Mouse (Mus musculus) heart, adult 9 months (tissue): ENCODE data around the gene Fgd3.

Source experiments
- DNase-seq, 2 experiments: peaks; one replicate each; pipeline ENCODE4 v3.0.0; 2022; ENCODE audit warnings: low spot score in 2 of 2

Fgd3 gene

GRCm38 (mm10) chr13:49320040-49320439 lies at the start of gene Fgd3:
Gene Fgd3, minus strand, starts transcription at chr13:49320311.
- peak in 1 of 2 experiments; percentile 12 for DNase-seq

DNA sequence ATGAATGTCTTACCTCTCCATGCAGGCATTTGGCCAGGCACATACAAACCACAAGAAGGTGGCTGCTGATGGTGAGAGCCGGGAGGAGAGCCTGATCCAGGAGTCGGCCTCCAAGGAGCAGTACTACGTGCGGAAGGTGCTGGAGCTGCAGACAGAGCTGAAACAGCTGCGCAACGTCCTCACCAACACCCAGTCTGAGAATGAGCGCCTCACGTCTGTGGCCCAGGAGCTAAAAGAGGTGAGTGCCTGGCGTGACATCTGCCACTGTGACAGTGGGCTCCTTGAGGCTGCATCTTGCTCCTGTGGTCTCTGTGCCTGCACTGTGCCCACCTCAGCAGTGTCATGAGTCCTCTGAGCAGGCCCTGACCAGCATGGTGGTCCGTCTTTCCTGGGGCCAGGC lies 49.3 kb upstream of the Fgd3 start:
- DNase-seq, result no peak

DNA sequence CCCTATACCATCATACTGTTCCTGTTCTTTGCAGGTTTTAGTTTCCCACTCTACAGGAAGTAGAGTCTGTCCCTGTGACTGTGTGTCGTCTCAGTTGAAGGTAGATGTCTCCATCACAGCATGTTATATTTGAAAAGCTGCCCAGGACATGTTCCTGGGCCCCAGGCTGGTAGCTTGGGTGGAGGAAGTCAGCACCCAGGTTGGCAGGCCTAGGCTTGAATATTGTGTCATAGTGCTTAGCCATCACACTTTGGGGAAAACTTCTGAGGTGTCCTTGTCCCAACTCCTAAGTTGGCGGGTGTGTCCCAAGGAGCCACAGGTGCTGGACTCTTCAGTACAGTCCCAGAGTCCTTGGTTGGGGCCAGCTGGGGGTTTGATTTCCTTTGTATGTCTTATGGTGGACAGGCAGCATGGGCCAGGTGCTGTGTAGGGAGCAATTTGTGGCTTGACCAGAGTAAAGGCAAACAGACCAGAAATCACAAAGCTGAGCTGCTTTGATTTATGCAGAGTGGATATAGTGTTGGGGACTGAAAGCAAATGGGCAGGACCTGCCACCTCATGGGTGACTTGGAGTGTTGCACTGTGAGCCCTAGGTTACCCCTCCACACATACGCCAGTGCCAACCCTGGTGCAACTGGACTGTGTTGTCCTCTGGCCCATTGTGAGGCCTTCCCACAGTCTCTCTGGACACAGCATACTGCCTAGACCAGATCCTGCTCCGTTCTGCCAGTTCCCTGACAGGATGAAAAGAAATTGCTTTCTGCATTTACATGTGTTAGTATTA lies 47.7 kb upstream of the Fgd3 start:
- no peak for DNase-seq

- DNase-seq, result peak; percentile 86 to 91
Measured at GRCm38 (mm10) chr13:49364716-49365115, 44.6 kb upstream of the Fgd3 start.

DNA sequence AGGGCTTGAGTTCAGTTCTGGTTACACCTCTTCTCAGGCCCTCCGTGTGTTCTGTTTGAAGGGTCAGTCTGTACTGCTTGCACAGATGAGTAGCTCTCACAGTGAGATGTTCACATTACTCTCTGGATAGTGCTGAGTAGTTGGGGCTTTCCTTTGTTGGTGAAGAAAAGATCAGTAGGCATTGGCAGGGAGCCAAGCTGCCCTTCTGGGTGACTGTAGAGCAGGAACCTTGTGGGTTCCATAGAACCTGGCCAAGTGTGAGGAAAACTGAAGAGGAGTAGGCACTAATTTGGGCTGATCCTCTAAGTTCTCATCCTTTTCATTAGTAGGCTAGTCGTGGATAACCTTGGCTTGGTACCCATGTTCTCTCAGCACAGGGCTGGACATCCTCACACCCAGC lies 42.7 kb upstream of the Fgd3 start:
- no peak for DNase-seq

- no peak for DNase-seq
Measured at GRCm38 (mm10) chr13:49362364-49362763, 42.3 kb upstream of the Fgd3 start.

DNA sequence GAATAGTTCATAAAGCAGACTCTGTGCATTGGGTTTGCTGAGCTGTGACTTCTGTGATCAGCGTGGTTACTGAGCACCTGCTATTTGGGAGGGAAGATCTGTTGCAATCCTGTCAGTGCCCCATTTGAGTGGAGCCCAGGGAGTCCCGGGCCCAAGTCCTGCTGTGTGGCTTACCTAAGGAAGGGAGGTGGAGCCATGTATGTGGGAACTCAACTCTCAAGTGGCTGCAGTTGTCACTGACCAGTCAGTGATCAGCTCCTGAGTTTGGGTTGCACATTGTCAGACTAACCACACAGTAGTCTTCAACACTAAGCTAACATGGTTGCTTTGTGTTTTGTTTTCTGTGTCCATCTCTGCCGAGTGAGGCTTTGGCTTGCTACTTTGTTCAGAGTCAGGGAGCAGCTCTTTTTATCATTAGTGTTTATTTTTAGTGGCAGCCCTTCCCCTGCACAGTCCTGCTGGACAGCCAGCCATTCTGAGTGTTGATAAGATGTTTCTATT lies 40.8 kb upstream of the Fgd3 start:
- peak; percentile 72 to 76 for DNase-seq

GRCm38 (mm10) chr13:49358184-49358583 lies 38.1 kb upstream of the Fgd3 start:
- no peak for DNase-seq

- DNase-seq, result no peak
Measured at GRCm38 (mm10) chr13:49357367-49358026, 37.4 kb upstream of the Fgd3 start.

- DNase-seq, result peak in 1 of 2 experiments; percentile 58
Measured at GRCm38 (mm10) chr13:49356090-49356489, 36.0 kb upstream of the Fgd3 start.

DNA sequence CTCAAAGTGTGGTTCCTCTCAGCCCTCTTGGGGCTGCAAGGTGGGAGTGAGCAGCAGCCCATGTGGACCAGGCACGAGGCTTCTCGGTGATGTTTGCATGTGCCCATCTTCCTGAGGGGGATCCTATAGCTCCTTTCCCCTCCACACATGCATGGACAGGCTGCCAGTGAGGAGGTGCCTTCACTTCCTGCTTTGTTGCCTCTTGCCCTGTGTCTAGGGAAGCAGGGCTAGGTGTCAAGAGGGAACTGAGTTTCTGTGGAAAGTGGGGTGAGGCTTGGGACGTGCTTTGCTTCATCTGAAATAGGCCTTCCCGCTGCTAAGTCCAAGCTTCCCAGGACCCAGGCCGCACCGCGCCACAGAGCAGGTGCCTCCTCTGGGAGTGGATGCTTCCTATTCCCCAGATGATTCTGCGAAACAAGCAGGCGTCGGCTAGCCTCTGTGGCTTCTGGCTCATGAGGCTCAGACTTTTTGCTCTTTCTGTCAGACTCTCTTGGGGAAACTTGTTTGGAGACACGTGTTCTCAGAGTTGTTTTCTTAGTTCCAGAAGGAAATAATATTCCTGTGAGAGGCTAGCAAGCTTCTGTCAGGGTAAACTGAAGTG lies 35.5 kb upstream of the Fgd3 start:
- DNase-seq, result peak; percentile 54 to 57

DNA sequence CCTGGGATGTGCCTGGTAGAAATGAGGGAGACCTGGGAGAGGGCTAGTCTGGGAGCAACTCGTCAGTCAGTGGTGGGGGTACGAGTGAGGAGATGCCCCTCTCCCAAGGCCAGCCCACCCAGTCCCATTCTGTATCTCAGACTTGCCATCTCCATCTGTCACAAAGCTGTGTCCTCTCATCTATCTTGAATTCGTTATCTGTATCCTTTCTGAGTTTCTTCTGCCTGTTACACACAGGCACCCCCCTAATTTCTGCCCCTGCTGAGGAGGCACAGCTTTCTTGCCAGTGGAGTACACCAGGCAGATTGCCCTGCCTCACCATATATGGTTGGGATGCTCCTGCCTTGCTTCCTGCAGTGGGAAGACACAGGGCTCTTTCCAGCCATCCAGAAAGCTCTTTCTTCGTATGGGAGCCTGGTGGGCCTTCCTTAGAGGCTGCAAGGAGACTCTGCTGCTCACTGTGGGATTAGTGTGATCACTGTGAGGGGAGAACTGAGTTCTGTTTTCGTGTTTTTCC lies 33.9 kb upstream of the Fgd3 start:
- no peak for DNase-seq

DNA sequence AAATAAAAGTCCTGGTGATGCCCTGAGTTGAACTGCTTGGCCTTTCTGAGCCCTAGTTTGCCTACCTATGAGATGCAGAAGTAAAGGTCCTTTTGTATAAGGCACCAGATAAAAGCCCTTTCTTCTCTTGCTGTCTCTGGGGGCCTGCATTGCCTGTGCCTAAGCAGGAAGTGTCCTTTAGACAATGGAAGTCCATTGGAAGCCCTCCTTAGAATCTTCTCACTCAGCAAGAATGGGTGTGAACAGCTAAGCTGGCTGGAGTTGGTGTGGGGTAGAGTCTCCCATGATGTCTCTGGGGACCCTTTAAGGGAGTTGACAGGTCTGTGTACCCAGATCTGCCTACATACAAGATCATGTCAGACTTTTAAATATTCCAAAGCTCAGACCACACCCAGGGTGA lies 33.3 kb upstream of the Fgd3 start:
- DNase-seq, result peak in 1 of 2 experiments; percentile 55

GRCm38 (mm10) chr13:49352581-49353159 lies 32.6 kb upstream of the Fgd3 start:
- DNase-seq, result peak; percentile 71 to 85

GRCm38 (mm10) chr13:49349836-49350505 lies 29.9 kb upstream of the Fgd3 start:
- DNase-seq, result no peak

DNA sequence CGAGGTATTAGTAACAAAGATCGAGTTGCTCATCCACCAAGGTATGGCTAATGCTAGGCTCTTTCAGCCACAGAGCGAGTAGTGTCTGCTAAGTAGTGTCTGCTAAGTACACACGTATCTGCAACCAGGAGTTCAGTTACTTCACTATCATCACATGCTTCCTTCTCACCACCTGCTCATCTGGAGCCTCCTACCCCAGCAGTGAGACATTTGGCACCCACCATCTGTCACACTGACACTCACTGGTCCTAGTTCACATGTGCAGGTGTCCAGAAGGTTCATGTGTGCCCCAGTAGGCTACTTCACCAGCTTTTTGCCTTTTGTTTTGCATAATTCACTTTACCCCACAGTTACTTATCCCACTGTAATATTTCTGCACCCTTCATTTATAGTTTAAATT lies 29.2 kb upstream of the Fgd3 start:
- DNase-seq, result no peak

- DNase-seq, result no peak
Measured at GRCm38 (mm10) chr13:49348522-49348921, 28.4 kb upstream of the Fgd3 start.

DNA sequence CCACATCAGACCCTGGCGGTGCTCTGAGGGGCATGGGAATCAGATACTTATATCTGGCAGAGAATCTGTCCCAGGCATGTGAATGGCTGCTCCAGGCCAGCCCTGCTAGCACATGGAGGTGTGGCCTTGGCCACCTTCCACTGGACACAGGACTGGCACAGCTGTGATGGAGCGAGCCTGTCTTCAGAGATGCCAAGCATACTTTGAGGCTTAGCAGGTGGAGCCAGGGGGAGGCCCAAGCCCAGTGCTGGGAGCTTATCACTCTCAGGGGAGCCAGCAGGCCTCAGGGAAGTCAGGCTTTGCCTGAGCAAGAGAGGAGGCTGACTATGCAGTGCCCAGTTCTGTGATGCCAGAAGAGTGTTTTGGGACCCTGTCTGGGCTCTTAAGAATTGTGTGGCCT lies 25.4 kb upstream of the Fgd3 start:
- DNase-seq, result peak; percentile 78 to 81

DNA sequence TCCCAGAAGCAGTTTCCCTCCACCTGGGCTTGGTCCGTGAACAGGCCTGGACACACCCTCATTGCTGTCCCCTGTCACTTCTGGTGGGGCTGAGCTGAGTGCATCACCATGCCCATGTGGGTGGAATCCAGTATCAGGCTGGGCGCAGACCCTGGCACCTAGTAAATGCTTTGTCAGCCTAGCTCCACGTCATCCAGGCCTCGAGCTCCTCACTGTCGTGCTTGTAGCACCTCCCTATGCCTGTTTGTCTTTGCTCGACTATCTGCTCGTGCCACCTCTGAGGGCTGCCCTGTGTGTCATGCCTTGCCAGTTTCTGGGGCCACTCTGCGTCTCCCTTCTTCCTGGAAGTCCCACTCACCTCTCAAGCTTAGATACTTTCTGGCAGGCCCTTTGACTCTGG lies 24.5 kb upstream of the Fgd3 start:
- no peak for DNase-seq

DNA sequence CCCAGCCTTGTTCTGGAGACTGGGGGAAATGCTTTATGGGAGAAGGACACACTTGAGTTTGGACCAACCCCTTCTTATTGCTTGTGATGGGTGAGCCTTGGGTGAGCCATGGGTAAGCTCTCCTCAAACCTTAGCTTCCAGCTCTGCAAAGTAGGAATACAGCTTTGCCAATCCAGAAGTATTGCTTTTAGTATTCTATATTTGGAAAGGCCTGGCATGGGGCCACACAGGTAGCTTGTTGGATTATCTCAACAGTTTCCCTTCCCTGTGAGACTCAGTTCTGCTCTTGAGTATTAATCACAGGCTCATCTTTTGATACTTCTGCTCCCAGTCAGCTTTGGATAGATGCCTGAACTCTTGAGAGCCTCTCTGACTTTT lies 22.6 kb upstream of the Fgd3 start:
- DNase-seq, result no peak
